Mouse (Mus musculus) limb, embryonic 14.5 days (tissue): Measurements from ENCODE around the gene Usp12. TPM values are rescaled to one million over a fixed set of nuclear protein-coding genes. Genes with fewer than 3 reads are reported as not detected.

Experiments
- ATAC-seq: fragments of 200-750 bp; cut with Nextera tagmentation; 2 replicates; pipeline ENCODE4 v1.8.0; 2017; ENCODE audit warnings: low read depth, moderate number of reproducible peaks, moderate TSS enrichment; ENCODE audit not compliant: low FRiP score
- DNase-seq: peaks from one replicate; pipeline ENCODE4 v3.0.0-alpha.2; 2015; ENCODE audit warnings: low spot score
- H3K27ac ChIP-seq: fragments of 300-500 bp; sonication (generic); replicated peaks from 2 replicates; pipeline ENCODE4 v1.5.1; 2014; ENCODE audit warnings: low read depth, mild to moderate bottlenecking, low read length, moderate library complexity, mixed read lengths
- H3K27me3 ChIP-seq: fragments of 300-500 bp; sonication (generic); 2 replicates; pipeline ENCODE4 v1.6.1; 2014; ENCODE audit warnings: low read length, mixed read lengths; ENCODE audit not compliant: control insufficient read depth, insufficient read depth
- H3K36me3 ChIP-seq: fragments of 300-500 bp; sonication (generic); 2 replicates; pipeline ENCODE4 v1.6.1; 2014; ENCODE audit warnings: mild to moderate bottlenecking, low read length, moderate library complexity, mixed read lengths; ENCODE audit not compliant: control insufficient read depth, insufficient read depth
- H3K4me1 ChIP-seq: fragments of 300-500 bp; sonication (generic); 2 replicates; pipeline ENCODE4 v1.6.1; 2014; ENCODE audit warnings: antibody characterized with exemption, low read length, mixed read lengths; ENCODE audit not compliant: control insufficient read depth, insufficient read depth
- H3K4me2 ChIP-seq: fragments of 300-500 bp; sonication (generic); replicated peaks from 2 replicates; pipeline ENCODE4 v1.6.1; 2014; ENCODE audit warnings: low read depth, mild to moderate bottlenecking, low read length, moderate library complexity; ENCODE audit not compliant: severe bottlenecking
- H3K4me3 ChIP-seq: fragments of 300-500 bp; sonication (generic); replicated peaks from 2 replicates; pipeline ENCODE4 v1.5.1; 2014; ENCODE audit warnings: low read length
- H3K9ac ChIP-seq: fragments of 300-500 bp; sonication (generic); 2 replicates; pipeline ENCODE4 v1.6.1; 2014; ENCODE audit warnings: mild to moderate bottlenecking, low read depth, low read length, moderate library complexity; ENCODE audit not compliant: severe bottlenecking
- H3K9me3 ChIP-seq: fragments of 300-500 bp; sonication (generic); 2 replicates; pipeline ENCODE4 v1.6.1; 2016; ENCODE audit warnings: low read length; ENCODE audit not compliant: control insufficient read depth
- POLR2A ChIP-seq: fragments of 200-500 bp; IDR thresholded peaks from 2 replicates; pipeline ENCODE4 v1.8.0; 2012; ENCODE audit warnings: inconsistent platforms, mild to moderate bottlenecking, moderate library complexity, borderline replicate concordance; ENCODE audit not compliant: insufficient read depth, insufficient read length; ENCODE audit errors: extremely low read depth
- WGBS: fragments of 180-500 bp; shearing (Covaris S2); extraction: QIAGEN DNeasy Blood & Tissue Kit; methylation state at CpG from one replicate; pipeline ENCODE4 v1.1.7; 2014; 5-methylcytosine and 5-hydroxymethylcytosine counted together
- polyA plus RNA-seq, 2 experiments: library from polyadenylated mRNA; depleted of rRNA in 1 of 2; stranded (reverse) in 1 of 2; unstranded in 1 of 2; fragments of >200 nt; fragmentation: Nextera tagmentation in 1 of 2; extraction: Ambion mirVana in 1 of 2; gene quantifications; 2 replicates each; pipeline versions ENCODE4 v1.2.1 to v1.2.3; 2012 to 2014

Gene Usp12
- polyA plus RNA-seq, 2 experiments, result 11.1 to 22.8 TPM

- no peak for ATAC-seq
- WGBS, result 87% methylated on average over 8 of the region's 8 CpGs
- Histone ChIP-seq H3K4me3 (no peak overlapping the region), H3K4me1 (no peaks in the 10 kb centered on the region), H3K9me3 (no peaks in the 10 kb centered on the region), H3K4me2 (no peak overlapping the region), H3K9ac (no peak overlapping the region), H3K27ac (no peak overlapping the region), H3K36me3 (no peaks in the 10 kb centered on the region), H3K27me3 (no peaks in the 10 kb centered on the region)
- DNase-seq, result no peak
- TF ChIP-seq POLR2A, result no peak
Measured at GRCm38 (mm10) chr5:146817583-146817982, 22.8 kb upstream of the Usp12 start.

GRCm38 (mm10) chr5:146815394-146815793 lies 20.6 kb upstream of the Usp12 start:
- H3K4me3 ChIP-seq, result no peak overlapping the region
- DNase-seq (no peak), ATAC-seq (no peak)
- H3K27me3 ChIP-seq, result no peaks in the 10 kb centered on the region
- no peak overlapping the region for H3K9ac ChIP-seq
- no peak overlapping the region for H3K4me2 ChIP-seq
- H3K36me3 ChIP-seq, result no peaks in the 10 kb centered on the region
- H3K9me3 ChIP-seq, result no peaks in the 10 kb centered on the region
- H3K4me1 ChIP-seq, result no peaks in the 10 kb centered on the region
- H3K27ac ChIP-seq, result no peak overlapping the region
- 72% methylated on average over 4 of the region's 4 CpGs for WGBS
- TF ChIP-seq POLR2A, result no peak

DNA sequence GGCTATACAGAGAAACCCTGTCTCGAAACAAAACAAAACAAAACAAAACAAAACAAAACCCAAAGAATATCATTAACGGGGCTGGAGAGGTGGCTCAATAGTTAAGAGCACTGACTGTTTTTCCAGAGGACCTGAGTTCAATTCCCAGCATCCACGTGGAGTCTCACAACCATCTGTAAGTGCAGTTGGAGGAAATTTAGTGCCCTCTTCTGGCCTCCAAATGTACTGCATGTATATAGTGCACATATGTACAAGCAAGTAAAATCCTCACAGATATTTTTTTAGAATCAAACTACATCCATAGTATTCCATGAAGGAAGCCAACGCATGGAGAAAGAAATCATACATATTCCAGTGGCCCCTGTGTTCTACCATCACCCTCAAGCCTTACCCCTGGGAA lies 18.6 kb upstream of the Usp12 start:
- Histone ChIP-seq H3K9me3 (no peaks in the 10 kb centered on the region), H3K4me3 (no peak overlapping the region), H3K4me2 (no peak overlapping the region), H3K9ac (no peak overlapping the region), H3K27me3 (no peaks in the 10 kb centered on the region), H3K27ac (no peak overlapping the region), H3K36me3 (no peaks in the 10 kb centered on the region), H3K4me1 (no peaks in the 10 kb centered on the region)
- TF ChIP-seq POLR2A, result no peak
- DNase-seq, result no peak
- WGBS, result 92% methylated on average over 4 of the region's 4 CpGs
- no peak for ATAC-seq

DNA sequence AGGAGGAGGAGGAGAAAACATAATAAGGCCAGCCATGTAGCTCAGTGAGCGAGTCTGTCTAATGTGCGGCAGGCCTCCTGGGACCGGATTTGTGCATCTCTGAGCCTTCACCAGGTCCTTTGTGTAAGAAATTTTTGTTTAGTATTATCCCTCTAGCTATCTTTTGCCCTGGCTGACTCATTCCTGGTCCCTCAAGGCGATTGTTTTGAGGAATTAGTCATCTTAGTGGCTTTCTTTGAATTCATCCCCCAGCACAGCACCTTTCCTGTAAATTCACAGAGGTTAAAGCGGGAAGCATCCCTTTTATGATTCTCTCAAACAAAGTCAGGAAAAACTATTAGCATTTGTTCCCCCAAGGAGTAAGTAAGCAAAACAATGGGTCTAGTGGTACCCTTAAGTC lies 18.1 kb upstream of the Usp12 start:
- Histone ChIP-seq H3K36me3 (no peaks in the 10 kb centered on the region), H3K4me2 (no peak overlapping the region), H3K4me3 (no peak overlapping the region), H3K9ac (no peak overlapping the region), H3K4me1 (no peaks in the 10 kb centered on the region), H3K9me3 (no peaks in the 10 kb centered on the region), H3K27me3 (no peaks in the 10 kb centered on the region), H3K27ac (no peak overlapping the region)
- no peak for ATAC-seq
- WGBS, result 83% methylated on average over 5 of the region's 5 CpGs
- TF ChIP-seq POLR2A, result no peak
- no peak for DNase-seq

- TF ChIP-seq POLR2A, result no peak
- DNase-seq, result no peak
- H3K9me3 ChIP-seq, result no peaks in the 10 kb centered on the region
- no peak overlapping the region for H3K4me2 ChIP-seq
- no peak for ATAC-seq
- H3K27me3 ChIP-seq, result no peaks in the 10 kb centered on the region
- no peak overlapping the region for H3K4me3 ChIP-seq
- 69% methylated on average over 5 of the region's 5 CpGs for whole genome bisulfite sequencing
- H3K4me1 ChIP-seq, result no peaks in the 10 kb centered on the region
- H3K9ac ChIP-seq, result no peak overlapping the region
- no peak overlapping the region for H3K27ac ChIP-seq
- H3K36me3 ChIP-seq, result no peaks in the 10 kb centered on the region
Measured at GRCm38 (mm10) chr5:146809951-146810350, 15.1 kb upstream of the Usp12 start.

DNA sequence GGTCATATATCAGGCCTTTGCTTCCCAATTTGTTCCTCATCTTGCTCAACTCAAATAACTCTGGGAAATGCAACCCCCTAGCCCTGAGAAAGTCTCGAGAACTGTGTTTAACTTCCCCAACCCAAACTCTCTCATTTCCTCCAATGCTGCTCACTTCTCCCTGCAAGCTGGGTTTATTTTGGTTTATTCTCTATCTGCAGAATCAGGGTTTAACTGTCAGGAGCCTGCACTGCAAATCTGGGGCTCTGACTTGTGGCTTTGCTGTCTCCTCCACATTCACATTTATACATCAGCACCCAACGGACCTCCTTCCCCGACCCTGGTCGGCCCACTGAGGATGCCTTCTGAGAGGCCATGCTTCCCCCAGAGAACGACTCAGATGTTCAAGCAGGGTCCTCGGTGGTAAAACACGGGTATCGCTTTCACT lies 11.2 kb upstream of the Usp12 start:
- ATAC-seq, result no peak
- Histone ChIP-seq H3K4me3 (no peak overlapping the region), H3K27ac (no peak overlapping the region), H3K27me3 (no peaks in the 10 kb centered on the region), H3K36me3 (no peaks in the 10 kb centered on the region), H3K9me3 (peaks cover 5% of the 10 kb centered on the region; the same call in 1 of the 2 replicates), H3K4me2 (no peak overlapping the region), H3K4me1 (no peaks in the 10 kb centered on the region), H3K9ac (no peak overlapping the region)
- no peak for TF ChIP-seq POLR2A
- no peak for DNase-seq
- 74% methylated on average over 8 of the region's 8 CpGs for WGBS
